Mouse (Mus musculus): Measurements from ENCODE around the gene Astn2.

The Astn2 gene

GRCm38 (mm10) chr4:65832971-65833370 lies 571.4 kb downstream of the Astn2 start:
- DNase-seq = no peak

DNA sequence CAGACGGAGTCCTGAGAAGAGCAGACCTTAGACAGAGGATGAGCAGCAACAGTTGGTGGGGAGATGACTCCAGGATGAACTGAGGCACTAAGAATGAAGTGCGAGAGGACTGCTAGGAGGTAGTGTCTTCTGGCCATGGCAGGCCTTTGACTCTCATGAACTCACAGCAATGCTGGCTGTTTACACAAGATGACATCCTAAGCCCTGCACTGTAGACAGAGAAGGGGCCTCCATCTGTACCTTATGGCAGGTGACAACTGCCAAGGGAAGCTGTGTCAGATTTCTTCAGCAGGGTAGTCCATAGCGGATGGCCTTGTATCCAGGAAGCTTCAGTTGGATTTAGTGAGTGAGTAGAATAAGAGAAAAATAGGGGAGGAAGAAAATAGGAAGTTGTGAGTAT lies 572.5 kb downstream of the Astn2 start:
- no peak for DNase-seq

DNA sequence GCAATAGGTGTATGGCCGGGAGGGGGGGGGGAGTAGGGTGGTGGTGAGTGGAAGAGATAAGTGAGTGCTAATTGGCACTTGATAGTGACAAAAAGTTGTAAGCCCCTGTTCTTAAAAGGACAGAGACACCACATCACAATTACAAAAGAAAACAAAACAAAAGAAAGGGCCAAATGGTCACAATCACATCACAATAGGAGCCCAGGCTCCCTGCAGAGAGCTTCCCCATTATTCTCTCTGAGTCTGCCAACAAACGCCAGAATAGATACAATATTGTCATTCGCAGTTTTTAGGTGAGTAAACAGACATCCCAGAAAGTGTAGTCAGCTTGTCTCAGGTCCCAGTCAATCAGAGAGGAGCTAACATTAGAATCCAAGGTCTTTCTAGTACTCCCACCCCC lies 573.9 kb downstream of the Astn2 start:
- DNase-seq = no peak

GRCm38 (mm10) chr4:65821070-65821469 lies 583.3 kb downstream of the Astn2 start:
- DNase-seq = no peak

DNA sequence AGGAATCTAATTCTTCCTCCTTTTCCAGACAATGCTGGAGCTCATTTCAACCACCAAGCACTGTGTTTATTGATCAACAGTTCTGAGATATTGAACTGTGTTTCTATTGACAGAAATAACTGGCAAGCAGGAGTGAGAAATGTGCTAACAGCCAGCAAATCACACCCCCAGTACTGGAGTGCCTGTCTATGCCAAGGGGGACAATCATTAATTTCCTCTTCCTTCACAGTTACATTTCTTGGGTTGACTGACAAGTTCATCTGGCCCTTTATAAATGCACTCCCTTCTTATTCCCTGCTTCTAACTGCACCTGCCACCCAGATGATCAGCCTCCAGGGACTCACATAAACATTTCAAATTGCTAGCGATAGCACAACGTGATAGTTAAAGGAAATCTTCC lies 584.2 kb downstream of the Astn2 start:
- DNase-seq = no peak

DNA sequence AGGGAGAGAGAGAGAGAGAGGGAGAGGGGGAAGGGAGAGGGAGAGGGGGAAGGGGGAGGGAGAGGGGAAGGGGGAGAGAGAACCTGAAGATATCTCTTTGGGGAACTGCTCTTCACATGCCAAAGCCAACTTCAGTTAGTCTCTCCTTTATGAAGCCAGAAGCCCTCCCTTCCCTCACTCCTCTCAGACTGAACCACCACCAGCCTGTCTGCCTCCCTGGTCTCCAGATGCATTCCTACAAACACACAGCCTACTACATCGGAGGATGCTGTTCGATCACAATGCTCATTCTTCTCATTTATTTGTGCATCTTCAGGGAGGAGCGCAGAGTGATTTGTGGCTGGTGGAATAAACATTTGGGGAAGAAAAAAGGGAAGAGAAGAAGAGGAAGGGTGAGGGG lies 584.6 kb downstream of the Astn2 start:
- DNase-seq = no peak

GRCm38 (mm10) chr4:65814176-65814535 lies 590.3 kb downstream of the Astn2 start:
- no peak for DNase-seq

- DNase-seq = no peak
These were observed 590.8 kb downstream of the Astn2 start for GRCm38 (mm10) chr4:65813500-65814175.

GRCm38 (mm10) chr4:65807341-65807740 lies 597.1 kb downstream of the Astn2 start:
- DNase-seq = no peak

DNA sequence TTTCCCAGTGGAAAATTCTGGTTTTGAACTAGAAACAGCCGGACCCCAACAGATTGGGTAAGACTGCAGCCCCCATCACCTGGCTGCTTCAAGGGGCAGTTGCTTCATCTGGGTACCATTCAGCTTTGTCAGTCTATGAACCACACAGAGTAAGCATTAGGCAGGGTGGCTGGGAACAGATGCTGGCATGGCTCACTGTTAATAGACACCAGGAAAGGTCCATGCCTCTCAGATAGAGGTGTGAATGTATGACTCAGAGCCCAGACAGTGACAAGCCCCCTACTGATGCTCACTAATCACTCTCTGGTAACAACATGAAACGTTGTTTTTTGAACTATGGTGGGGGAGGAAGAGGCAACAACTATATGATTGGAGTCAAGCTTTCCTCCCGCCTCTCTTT lies 603.2 kb downstream of the Astn2 start:
- DNase-seq = no peak

GRCm38 (mm10) chr4:65791051-65791450 lies 613.4 kb downstream of the Astn2 start:
- no peak for DNase-seq

GRCm38 (mm10) chr4:65773368-65774010 lies 630.9 kb downstream of the Astn2 start:
- no peak for DNase-seq

GRCm38 (mm10) chr4:65770952-65771351 lies 633.5 kb downstream of the Astn2 start:
- no peak for DNase-seq

DNA sequence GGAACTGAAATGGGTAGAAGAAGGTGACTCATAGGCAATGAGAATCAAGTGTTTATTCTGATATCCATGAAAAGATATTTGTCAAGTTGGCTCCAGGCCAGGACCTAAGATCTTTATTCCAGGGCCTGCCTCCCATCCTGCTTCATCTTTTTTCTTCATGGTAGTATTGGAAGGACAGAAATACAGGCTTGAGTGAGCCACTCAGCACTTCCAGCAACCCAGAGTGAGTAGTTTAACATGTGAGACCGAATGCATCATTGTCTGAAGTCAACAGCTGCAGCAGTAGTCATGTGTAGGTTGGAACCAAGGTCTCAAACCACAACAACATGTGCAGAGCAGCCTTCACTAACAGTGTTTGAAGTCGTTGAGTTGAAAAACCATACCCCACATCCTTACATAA lies 636.5 kb downstream of the Astn2 start:
- DNase-seq = no peak

DNA sequence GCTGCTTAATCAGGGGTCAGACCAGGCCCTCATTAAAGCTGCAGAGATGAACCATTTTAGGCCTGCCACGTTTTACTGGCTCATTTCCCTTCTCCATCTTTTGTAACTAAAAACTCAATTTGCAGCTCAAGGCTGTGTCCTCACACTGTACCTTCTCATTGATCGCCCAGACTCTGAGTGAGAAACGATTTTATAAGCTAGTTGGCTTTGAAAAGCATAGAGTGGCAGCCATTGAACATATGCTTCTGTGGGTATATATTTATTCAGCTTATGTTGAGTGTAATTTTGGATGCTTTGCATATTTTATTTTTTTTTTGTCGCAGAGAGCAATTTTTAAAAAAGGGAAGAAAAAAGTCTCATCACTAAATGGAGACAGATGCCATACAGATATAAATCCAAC lies 637.0 kb downstream of the Astn2 start:
- no peak for DNase-seq

- DNase-seq = no peak
These were observed 639.1 kb downstream of the Astn2 start for GRCm38 (mm10) chr4:65765312-65765711.

DNA sequence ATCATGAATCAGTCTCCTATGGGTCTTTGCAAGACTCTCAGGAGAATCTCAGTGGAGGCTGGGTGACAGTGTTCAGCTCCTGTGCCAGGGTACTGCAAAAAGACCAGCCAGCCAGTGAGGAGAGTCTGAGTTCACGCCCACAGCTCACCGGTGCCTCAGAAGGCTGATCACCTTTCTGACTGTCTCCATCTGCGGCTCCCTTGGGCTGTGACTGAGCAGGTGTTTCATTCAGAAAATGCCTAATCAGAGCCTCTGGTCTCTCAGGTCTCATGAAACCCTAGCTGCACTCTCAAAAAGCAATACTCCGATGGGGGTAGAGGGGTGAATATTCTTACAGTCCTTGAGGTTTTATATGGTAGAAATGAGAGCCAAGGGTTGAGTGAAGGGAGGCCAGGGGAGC lies 640.1 kb downstream of the Astn2 start:
- no peak for DNase-seq

DNA sequence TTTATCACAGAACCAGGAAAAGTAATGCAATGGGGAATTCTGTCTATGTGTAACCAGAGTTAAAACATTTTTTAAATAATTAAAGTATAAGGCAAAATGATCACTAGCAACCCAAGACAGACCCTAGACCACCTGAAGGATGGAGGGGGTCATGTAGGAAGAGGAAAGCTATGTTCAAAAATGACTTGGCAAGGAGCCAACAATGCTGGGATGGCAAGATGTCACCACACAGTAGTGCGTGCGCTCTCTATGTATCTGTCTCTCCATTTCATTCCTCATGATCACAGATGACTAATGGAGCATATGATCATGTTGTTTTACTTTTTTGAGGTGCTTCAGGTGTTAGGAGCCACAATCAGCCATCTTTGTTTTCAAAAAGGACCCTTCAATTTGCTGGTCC lies 640.6 kb downstream of the Astn2 start:
- DNase-seq = no peak

GRCm38 (mm10) chr4:65762116-65762515 lies 642.3 kb downstream of the Astn2 start:
- no peak for DNase-seq

DNA sequence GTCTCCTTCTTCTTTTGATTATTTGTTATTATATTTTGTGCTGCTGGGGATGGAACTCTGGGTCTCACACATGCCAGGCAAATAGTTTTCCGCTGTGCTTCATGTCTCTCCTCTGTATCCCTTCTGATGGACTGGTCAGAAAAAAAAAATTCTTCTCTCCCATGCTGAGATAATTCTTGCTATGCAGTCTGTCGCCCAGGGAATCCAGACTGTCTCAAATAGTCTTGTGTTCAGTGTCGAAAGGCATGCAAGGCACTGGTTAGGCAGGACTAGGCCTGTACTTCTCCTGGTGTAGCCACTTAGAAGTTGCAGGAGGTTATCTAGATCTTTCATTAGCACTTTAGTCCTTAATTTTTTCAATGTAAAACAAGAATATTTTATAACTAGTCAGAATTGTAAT lies 642.8 kb downstream of the Astn2 start:
- DNase-seq = no peak

GRCm38 (mm10) chr4:65758875-65759201 lies 645.6 kb downstream of the Astn2 start:
- DNase-seq = no peak

- DNase-seq = no peak
These were observed 646.1 kb downstream of the Astn2 start for GRCm38 (mm10) chr4:65758174-65758874.

GRCm38 (mm10) chr4:65752941-65753340 lies 651.5 kb downstream of the Astn2 start:
- no peak for DNase-seq

DNA sequence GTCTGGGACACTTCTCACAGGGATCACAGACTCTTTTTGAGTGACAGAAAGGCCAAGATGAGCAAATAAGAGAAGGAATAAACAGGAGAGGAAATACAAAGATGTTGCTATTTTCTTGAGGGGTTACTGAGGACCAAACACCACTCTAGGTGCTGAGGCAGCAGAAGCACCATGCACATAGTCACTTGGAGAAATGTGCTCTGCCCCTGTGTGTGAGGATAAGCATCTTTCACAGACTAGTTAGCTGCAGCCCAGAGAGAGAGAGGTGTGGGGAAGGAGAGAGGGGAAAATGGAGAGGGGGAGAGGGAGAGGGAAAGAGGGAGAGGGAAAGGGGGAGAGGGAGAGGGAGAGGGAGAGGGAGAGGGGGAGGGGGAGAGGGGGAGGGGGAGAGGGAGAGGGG lies 659.6 kb downstream of the Astn2 start:
- no peak for DNase-seq

Data from spleen, adult 18-20 months (tissue).